Mouse (Mus musculus) T-cell, adult 2 months (primary cell): ENCODE results near the gene Gm7697.
"Not testable (repeated sequence)": the region's sequence is repeated elsewhere in the genome, so short reads cannot be mapped to it uniquely, and the experiment has no call there.

Experiments
- DNase-seq: peaks from one replicate; pipeline ENCODE4 v3.0.0; 2022; ENCODE audit warnings: low spot score

Gene Gm7697

DNA sequence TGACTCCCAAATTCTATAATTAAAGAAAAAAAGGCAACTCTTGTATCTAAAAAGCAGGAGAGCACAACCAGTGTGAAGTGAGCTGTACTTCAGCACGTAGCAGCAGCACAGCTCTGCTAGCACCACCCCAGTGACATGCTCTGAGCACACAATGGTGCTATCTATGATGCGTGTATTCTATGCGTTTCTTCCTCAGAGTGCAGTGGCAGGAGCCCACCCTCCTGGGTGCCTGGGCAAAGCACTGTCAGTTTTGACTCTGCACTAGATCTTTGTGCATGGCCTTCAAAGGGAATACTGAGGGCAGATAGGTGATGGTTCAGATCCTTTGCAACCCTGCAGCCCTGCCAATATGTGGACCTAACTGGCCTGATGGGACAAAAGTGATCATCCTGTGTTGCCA lies at the start of gene Gm7697:
TSS of gene Gm7697 (minus strand) at position 101 of the 400 bp plus-strand sequence.
- not testable (repeated sequence) for DNase-seq

DNA sequence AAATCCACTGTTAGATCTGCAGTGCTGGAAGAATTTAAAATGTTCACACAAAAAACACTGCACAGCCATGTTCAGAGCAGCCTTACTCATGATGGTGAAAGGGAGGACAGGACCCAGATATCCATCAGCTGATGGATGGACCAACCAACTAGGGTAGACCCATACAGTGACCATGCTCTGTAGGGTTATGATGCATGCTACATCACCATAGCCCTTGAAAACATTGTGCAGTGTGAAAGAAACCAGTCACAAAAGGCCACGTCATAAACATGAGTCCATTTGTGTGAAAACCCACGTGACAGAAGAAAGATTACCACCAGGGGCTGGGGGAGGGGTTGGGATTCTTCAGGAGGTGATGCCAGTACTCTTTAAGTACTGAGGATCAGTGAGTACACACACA lies 28.5 kb upstream of the Gm7697 start:
- not testable (repeated sequence) for DNase-seq

GRCm38 (mm10) chr8:69549556-69549955 lies 26.8 kb upstream of the Gm7697 start:
- DNase-seq, result not testable (repeated sequence)

DNA sequence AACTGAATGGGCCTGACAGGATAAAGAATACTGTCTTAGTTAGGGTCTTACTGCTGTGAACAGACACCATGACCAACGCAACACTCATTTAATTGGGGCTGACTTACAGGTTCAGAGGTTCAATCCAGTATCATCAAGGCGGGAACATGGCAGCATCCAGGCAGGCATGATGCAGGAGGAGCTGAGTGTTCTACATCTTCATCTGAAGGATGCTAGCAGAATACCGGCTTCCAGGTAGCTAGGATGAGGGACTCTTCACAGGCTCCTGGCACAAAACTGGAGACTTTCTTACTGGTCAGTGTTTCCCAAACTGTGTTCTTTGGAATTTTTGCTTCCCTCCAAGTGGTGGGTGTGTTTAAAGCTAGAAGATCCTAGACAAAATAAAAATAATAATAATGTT lies 25.3 kb upstream of the Gm7697 start:
- not testable (repeated sequence) for DNase-seq

DNA sequence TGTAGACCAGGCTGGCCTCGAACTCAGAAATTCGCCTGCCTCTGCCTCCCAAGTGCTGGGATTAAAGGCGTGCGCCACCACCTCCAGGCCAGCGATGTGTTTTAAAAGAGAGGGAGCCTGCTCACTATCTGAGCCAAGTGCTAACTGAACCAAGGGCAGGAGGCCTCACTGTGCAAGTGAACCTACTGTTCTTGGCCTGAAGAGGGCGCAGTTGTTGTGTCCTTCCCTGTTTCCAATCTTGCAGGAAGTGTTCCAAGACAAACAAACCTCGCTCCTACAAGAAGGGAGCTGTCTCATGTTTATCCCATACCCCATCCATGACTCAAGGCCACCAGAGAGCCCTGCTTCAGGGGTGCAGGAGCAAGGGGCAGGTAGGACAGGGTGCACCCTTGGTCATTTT lies 24.4 kb upstream of the Gm7697 start:
- not testable (repeated sequence) for DNase-seq

GRCm38 (mm10) chr8:69545020-69545419 lies 22.2 kb upstream of the Gm7697 start:
- DNase-seq, result not testable (repeated sequence)

GRCm38 (mm10) chr8:69544511-69544910 lies 21.7 kb upstream of the Gm7697 start:
- not testable (repeated sequence) for DNase-seq

GRCm38 (mm10) chr8:69543984-69544383 lies 21.2 kb upstream of the Gm7697 start:
- not testable (repeated sequence) for DNase-seq

DNA sequence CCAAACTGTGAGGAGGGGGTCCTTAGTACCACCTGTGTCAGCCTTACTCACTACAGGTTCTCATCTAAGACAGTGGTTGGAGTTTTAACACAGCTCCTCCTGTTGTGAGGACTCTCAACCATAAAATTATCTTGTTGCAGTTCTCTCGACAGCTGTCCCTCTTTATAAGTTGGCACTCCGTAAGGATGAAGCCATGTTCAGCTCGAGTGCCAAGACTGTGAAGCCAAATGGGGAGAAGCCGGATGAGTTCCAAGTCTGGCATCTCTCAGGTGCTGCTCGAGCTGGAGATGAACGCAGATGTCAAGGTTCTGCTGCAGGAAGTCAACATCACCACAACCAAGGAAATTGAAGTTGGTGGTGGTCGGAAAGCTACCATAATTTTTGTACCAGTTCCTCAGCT lies 18.0 kb upstream of the Gm7697 start:
- not testable (repeated sequence) for DNase-seq

- DNase-seq, result not testable (repeated sequence)
Observed at GRCm38 (mm10) chr8:69540331-69540730, 17.6 kb upstream of the Gm7697 start.

DNA sequence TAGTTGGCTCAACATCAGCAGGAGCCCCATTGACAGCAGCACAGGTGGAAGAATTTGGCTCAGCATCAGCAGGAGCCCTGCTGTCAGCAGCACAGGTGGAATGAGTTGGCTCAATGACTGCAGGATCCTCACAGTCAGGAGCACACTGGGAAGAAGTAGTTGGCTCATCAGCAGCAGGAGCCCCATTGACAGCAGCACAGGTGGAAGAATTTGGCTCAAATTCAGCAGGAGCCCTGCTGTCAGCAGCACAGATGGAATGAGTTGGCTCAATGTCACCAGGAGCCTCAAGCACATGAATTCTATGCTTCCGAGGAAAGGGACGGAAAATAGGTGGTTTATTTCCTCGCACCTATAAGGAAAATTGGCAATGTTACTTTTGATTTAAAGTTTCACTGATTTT lies 47.8 kb downstream of the Gm7697 start:
- not testable (repeated sequence) for DNase-seq

- not testable (repeated sequence) for DNase-seq
Observed at GRCm38 (mm10) chr8:69453465-69453864, 69.3 kb downstream of the Gm7697 start, which contains the start of gene Gm9495. Gm9495 (minus strand) TSS chr8:69453565.
